Mouse (Mus musculus): ENCODE measurements around the gene 0610040J01Rik. TPM values are rescaled to one million over a fixed set of nuclear protein-coding genes. Genes with fewer than 3 reads are reported as not detected.

The 0610040J01Rik gene
- total and polyA plus RNA-seq, 3 experiments, result not detected

GRCm38 (mm10) chr5:63823362-63824332 lies 11.5 kb downstream of the 0610040J01Rik start:
- Histone ChIP-seq H3K9me3 (replicated peaks; ENCODE audit: insufficient read depth, low read length) (no peaks in the 10 kb centered on the region), H3K27ac (ENCODE audit: control insufficient read depth, low read depth, low read length) (no peak overlapping the region), H3K27me3 (ENCODE audit: control insufficient read depth in 1 of 2, insufficient read depth in 2 of 2, low read length in 2 of 2) (no peaks in the 10 kb centered on the region), H3K79me2 (ENCODE audit: control insufficient read depth, insufficient read depth, low read length, poor library complexity) (no peaks in the 10 kb centered on the region), H3K36me3 (ENCODE audit: control insufficient read depth in 1 of 2, insufficient read depth in 2 of 2, low read length in 2 of 2) (no peaks in the 10 kb centered on the region), H3K9ac (ENCODE audit: control insufficient read depth, low read depth, low read length, poor library complexity, severe bottlenecking) (no peak overlapping the region), H3K4me3 (ENCODE audit: control insufficient read depth in 1 of 2, insufficient read depth in 1 of 2, low read depth in 2 of 2, low read length in 2 of 2) (no peak overlapping the region), H3K4me1 (ENCODE audit: control insufficient read depth in 1 of 2, insufficient read depth in 2 of 2, low read length in 2 of 2) (peaks cover 0 to 5% of the 10 kb centered on the region in 2 experiments; a peak in 2 of 4 replicates)
- no peak for TF ChIP-seq ZNF384 (IDR thresholded peaks at IDR 0.05; ENCODE audit: low read depth, low read length)
- no peak for TF ChIP-seq TCF12 (IDR thresholded peaks at IDR 0.05; ENCODE audit: low read depth, low read length)
- TF ChIP-seq GATA1 (IDR thresholded peaks at IDR 0.05; ENCODE audit: low read depth, low read length), result no peak
- TF ChIP-seq MYC (IDR thresholded peaks at IDR 0.05; ENCODE audit: low read depth, low read length), result no peak
- no peak for TF ChIP-seq ELF1 (IDR thresholded peaks at IDR 0.05; ENCODE audit: low read depth, low read length)
- no peak for TF ChIP-seq UBTF (IDR thresholded peaks at IDR 0.05; ENCODE audit: borderline replicate concordance, insufficient read depth, low read depth, low read length)
- no peak for TF ChIP-seq CHD1 (IDR thresholded peaks at IDR 0.05; ENCODE audit: low read depth, low read length)
- no peak for TF ChIP-seq CHD2 (IDR thresholded peaks at IDR 0.05; ENCODE audit: low read length)
- no peak for TF ChIP-seq TAL1 (IDR thresholded peaks at IDR 0.05; ENCODE audit: low read length)
- TF ChIP-seq TBP (IDR thresholded peaks at IDR 0.05; ENCODE audit: low read depth, low read length), result no peak
- no peak for TF ChIP-seq NELFE (IDR thresholded peaks at IDR 0.05; ENCODE audit: low read depth, low read length)
- no peak for TF ChIP-seq JUND (IDR thresholded peaks at IDR 0.05; ENCODE audit: low read depth, low read length)
- TF ChIP-seq MXI1 (IDR thresholded peaks at IDR 0.05; ENCODE audit: low read depth, low read length), result no peak
- no peak for TF ChIP-seq POLR2AphosphoS5 (IDR thresholded peaks at IDR 0.05; ENCODE audit: borderline replicate concordance, low read depth, low read length)
- TF ChIP-seq POLR2AphosphoS2 (IDR thresholded peaks at IDR 0.05; ENCODE audit: low read length), result no peak
- TF ChIP-seq MEF2A (IDR thresholded peaks at IDR 0.05; ENCODE audit: extremely low read depth, insufficient replicate concordance, low read depth, low read length, poor library complexity, severe bottlenecking), result no peak
- no peak for TF ChIP-seq NRF1 (IDR thresholded peaks at IDR 0.05; ENCODE audit: insufficient read depth, low read depth, low read length, poor library complexity, severe bottlenecking)
- no peak for TF ChIP-seq E2F4 (IDR thresholded peaks at IDR 0.05; ENCODE audit: borderline replicate concordance, low read depth, low read length)
- DNase-seq (ENCODE audit: low read depth, low spot score), result no peak

Measured in MEL (cell line).